Mouse (Mus musculus) embryonic stem cell, embryonic (primary cell): ENCODE data around the gene 1700010B08Rik.

ENCODE experiments used
- CTCF ChIA-PET, 4 experiments: fragments of 300-600 bp in 2 of 4; fragments of 350-600 bp in 2 of 4; sonication (Branson Sonifier 250); formaldehyde crosslinking; loops; one replicate each; lab custom pipeline; 2022; ENCODE audit warnings: inconsistent platforms in 2 of 4; lab: Charles Lee
- POLR2A ChIA-PET, 4 experiments: fragments of 300-600 bp in 2 of 4; fragments of 350-600 bp in 2 of 4; sonication (Branson Sonifier 250); formaldehyde crosslinking; loops; one replicate each; lab custom pipeline; 2022; ENCODE audit warnings: antibody characterized with exemption in 4 of 4, inconsistent platforms in 1 of 4; lab: Charles Lee

The 1700010B08Rik gene

GRCm38 (mm10) chr2:173710193-173710592, 9.0 kb upstream of the 1700010B08Rik start:
- ChIA-PET POLR2A (interaction anchor here in 1 of 4 experiments (0.6 to 1.6 kb wide), 3 partner anchors 34 to 582 kb away, joined by 3 to 4 read pairs (median 4); no protein-coding TSS in a partner anchor), CTCF (interaction anchor here in 1 of 4 experiments (0.6 kb wide), 1 partner anchor 45 kb away, joined by 4 read pairs; no protein-coding TSS in a partner anchor)

- ChIA-PET CTCF (no interaction called here), POLR2A (no interaction called here)
Measured at GRCm38 (mm10) chr2:173712656-173713055, 6.6 kb upstream of the 1700010B08Rik start.

- ChIA-PET CTCF (no interaction called here), POLR2A (interaction anchor here in 1 of 4 experiments (1.1 kb wide), 1 partner anchor 12 kb away, joined by 3 read pairs; no protein-coding TSS in a partner anchor)
Measured at GRCm38 (mm10) chr2:173713241-173713640, 6.0 kb upstream of the 1700010B08Rik start.

- ChIA-PET POLR2A (interaction anchor here in 1 of 4 experiments (0.6 to 1.4 kb wide), 2 partner anchors 27 to 307 kb away, joined by 3 to 4 read pairs; no protein-coding TSS in a partner anchor), CTCF (interaction anchor here in 1 of 4 experiments (0.7 kb wide), 1 partner anchor 43 kb away, joined by 3 read pairs; no protein-coding TSS in a partner anchor)
Measured at GRCm38 (mm10) chr2:173714620-173715218, 4.5 kb upstream of the 1700010B08Rik start.

GRCm38 (mm10) chr2:173716966-173717365, 2.2 kb upstream of the 1700010B08Rik start:
- POLR2A ChIA-PET: no interaction called here
- CTCF ChIA-PET: no interaction called here

GRCm38 (mm10) chr2:173722251-173722857, 3.1 kb downstream of the 1700010B08Rik start:
- POLR2A ChIA-PET: interaction anchor here in 2 of 4 experiments (0.7 to 1.0 kb wide), 2 partner anchors 15 to 678 kb away, joined by 3 to 4 read pairs; partner anchors contain the start of gene Vapb (in 1 of the 2)
- CTCF ChIA-PET: interaction anchor here in 2 of 4 experiments (0.6 to 0.7 kb wide), 2 partner anchors 15 to 891 kb away, joined by 3 to 5 read pairs; partner anchors contain the start of gene Vapb (in 1 of the 2)

- ChIA-PET CTCF (interaction anchor here in 1 of 4 experiments (0.6 kb wide), 1 partner anchor 339 kb away, joined by 12 read pairs; no protein-coding TSS in a partner anchor), POLR2A (interaction anchor here in 2 of 4 experiments (0.6 to 2.0 kb wide), 5 partner anchors 13 to 282 kb away, joined by 3 to 7 read pairs (median 4); partner anchors contain the start of genes Rab22a (in 1 of the 2) and Vapb (in 1 of the 2))
Measured at GRCm38 (mm10) chr2:173724382-173724781, 5.2 kb downstream of the 1700010B08Rik start.

GRCm38 (mm10) chr2:173724940-173725807, 6.0 kb downstream of the 1700010B08Rik start:
- ChIA-PET CTCF (interaction anchor here in 1 of 4 experiments (0.6 kb wide), 1 partner anchor 338 kb away, joined by 12 read pairs; no protein-coding TSS in a partner anchor), POLR2A (interaction anchor here in 2 of 4 experiments (0.6 to 2.0 kb wide), 5 partner anchors 12 to 283 kb away, joined by 3 to 7 read pairs (median 4); partner anchors contain the start of genes Rab22a (in 1 of the 2) and Vapb (in 1 of the 2))

GRCm38 (mm10) chr2:173725819-173726218, 6.6 kb downstream of the 1700010B08Rik start:
- POLR2A ChIA-PET: interaction anchor here in 1 of 4 experiments (2.0 kb wide), 1 partner anchor 12 kb away, joined by 7 read pairs; the partner anchor contains the start of gene Vapb
- CTCF ChIA-PET: no interaction called here

GRCm38 (mm10) chr2:173730444-173730966, 11.3 kb downstream of the 1700010B08Rik start:
- ChIA-PET POLR2A (interaction anchor here in 1 of 4 experiments (0.5 to 0.6 kb wide), 2 partner anchors 57 to 1162 kb away, joined by 3 read pairs; no protein-coding TSS in a partner anchor), CTCF (interaction anchor here in 1 of 4 experiments (0.5 kb wide), 1 partner anchor 554 kb away, joined by 7 read pairs; the partner anchor contains the start of gene Gnas)

- ChIA-PET CTCF (no interaction called here), POLR2A (interaction anchor here in 2 of 4 experiments (0.7 to 1.3 kb wide), 3 partner anchors 15 to 32 kb away, joined by 3 to 13 read pairs (median 4); no protein-coding TSS in a partner anchor)
Measured at GRCm38 (mm10) chr2:173734426-173734825, 15.2 kb downstream of the 1700010B08Rik start.

GRCm38 (mm10) chr2:173737222-173737989, 18.2 kb downstream of the 1700010B08Rik start, which contains the start of gene Vapb:
Vapb (plus strand) TSS chr2:173737511.
- POLR2A ChIA-PET: interaction anchor here in 3 of 4 experiments (0.6 to 2.3 kb wide), 18 partner anchors 10 to 866 kb away, joined by 3 to 20 read pairs (median 4); partner anchors contain the start of gene Rab22a (in 2 of the 3)
- CTCF ChIA-PET: interaction anchor here in 2 of 4 experiments (0.5 to 0.7 kb wide), 4 partner anchors 15 to 579 kb away, joined by 3 to 5 read pairs (median 3); no protein-coding TSS in a partner anchor

GRCm38 (mm10) chr2:173738232-173738631, 19.0 kb downstream of the 1700010B08Rik start:
- ChIA-PET POLR2A (interaction anchor here in 2 of 4 experiments (0.6 to 2.3 kb wide), 10 partner anchors 9 to 867 kb away, joined by 3 to 20 read pairs (median 4); partner anchors contain the start of gene Rab22a (in 1 of the 2)), CTCF (interaction anchor here in 1 of 4 experiments (0.5 kb wide), 1 partner anchor 91 kb away, joined by 3 read pairs; no protein-coding TSS in a partner anchor)

- ChIA-PET POLR2A (interaction anchor here in 2 of 4 experiments (2.1 to 2.3 kb wide), 2 partner anchors 8 to 80 kb away, joined by 11 to 20 read pairs; partner anchors contain the start of gene Rab22a (in 1 of the 2)), CTCF (no interaction called here)
Measured at GRCm38 (mm10) chr2:173739107-173739506, 19.9 kb downstream of the 1700010B08Rik start.

- ChIA-PET CTCF (no interaction called here), POLR2A (interaction anchor here in 3 of 4 experiments (0.9 to 1.1 kb wide), 3 partner anchors 9 to 912 kb away, joined by 3 read pairs; no protein-coding TSS in a partner anchor)
Measured at GRCm38 (mm10) chr2:173742090-173742489, 22.9 kb downstream of the 1700010B08Rik start.

GRCm38 (mm10) chr2:173742744-173743143, 23.5 kb downstream of the 1700010B08Rik start:
- POLR2A ChIA-PET: interaction anchor here in 1 of 4 experiments (0.9 to 1.1 kb wide), 2 partner anchors 13 to 178 kb away, joined by 3 read pairs; no protein-coding TSS in a partner anchor
- CTCF ChIA-PET: no interaction called here
